Mouse (Mus musculus): Measurements from ENCODE around the gene Siah3.
"Not testable (repeated sequence)": the region's sequence is repeated elsewhere in the genome, so short reads cannot be mapped to it uniquely, and the experiment has no call there.

Siah3 gene

DNA sequence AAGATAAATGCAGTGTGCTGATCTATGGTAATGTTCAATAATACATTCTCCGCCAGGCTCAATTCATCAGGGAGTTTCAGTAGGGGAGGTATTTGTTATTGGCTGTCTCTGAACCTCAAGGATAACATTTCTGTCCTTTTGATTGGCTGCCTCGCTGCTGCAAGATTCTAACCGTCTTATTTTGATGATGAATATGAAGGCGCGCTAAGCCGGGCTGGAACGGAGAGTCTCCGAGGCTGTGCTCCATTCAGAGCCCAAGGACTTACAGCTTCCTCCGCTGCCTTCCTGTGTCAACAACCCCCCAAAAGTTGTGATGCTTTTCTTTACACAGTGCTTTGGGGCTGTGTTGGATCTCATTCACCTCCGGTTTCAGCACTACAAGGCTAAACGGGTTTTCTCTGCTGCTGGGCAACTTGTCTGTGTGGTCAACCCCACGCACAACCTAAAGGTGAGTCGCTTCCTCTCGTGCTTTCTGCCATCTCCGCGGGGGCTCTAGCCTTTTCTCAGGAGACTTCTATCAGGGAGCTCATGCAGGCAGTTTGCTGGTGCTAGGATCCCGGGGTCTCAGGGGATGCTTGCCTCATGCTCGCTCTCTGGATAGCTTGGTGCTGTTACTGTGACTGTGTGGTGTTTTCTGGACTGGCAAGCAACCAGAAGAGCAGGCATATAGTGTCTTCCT lies at the start of gene Siah3:
Gene Siah3, plus strand, starts transcription at position 240 of the 679 bp plus-strand sequence.
- DNase-seq (ENCODE audit: extremely low read depth, insufficient read length, low spot score): no peak

GRCm38 (mm10) chr14:75409772-75410171 lies 46.0 kb upstream of the Siah3 start:
- DNase-seq (ENCODE audit: extremely low read depth, insufficient read length, low spot score): no peak

DNA sequence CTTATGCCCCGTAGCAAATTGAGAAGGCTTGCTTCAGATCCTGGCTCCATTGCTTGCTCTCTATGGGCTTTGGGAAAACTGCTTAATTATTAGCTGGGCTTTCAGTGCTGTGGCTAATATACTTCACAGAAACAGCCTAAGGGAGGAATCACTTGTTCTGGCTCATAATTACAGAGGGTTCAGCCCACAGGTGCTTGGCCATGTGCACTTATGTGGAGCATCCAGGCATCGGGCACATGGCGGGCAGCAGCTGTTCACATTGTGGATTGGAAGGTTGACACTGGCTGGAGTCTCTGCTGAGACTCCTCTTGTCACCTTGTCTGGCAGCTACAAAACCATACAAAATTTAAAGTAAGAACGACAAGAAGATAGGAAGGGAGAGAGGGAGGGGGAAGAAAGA lies 45.4 kb upstream of the Siah3 start:
- DNase-seq (ENCODE audit: extremely low read depth, insufficient read length, low spot score): no peak

GRCm38 (mm10) chr14:75418721-75419120 lies 37.1 kb upstream of the Siah3 start:
- no peak for DNase-seq (ENCODE audit: extremely low read depth, insufficient read length, low spot score)

DNA sequence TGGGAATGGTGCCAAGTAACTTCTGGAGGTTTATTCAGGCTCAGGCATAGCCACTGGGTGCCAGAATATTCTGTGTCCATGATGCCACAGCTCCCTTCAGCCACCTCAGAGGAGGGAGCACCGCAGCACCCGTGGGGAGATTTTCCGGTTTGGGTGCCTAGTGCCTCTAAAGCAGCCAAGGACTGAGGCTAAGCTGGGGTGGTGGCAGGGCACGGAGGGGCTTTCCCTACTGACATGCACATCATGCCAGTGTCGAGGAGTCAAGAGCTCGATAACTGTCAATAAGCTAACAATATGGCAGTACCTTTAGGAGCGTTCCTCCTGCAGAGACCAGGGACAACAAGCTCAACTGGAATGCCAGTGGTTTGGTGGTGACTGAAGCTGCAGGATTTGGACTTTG lies 35.9 kb upstream of the Siah3 start:
- no peak for DNase-seq (ENCODE audit: extremely low read depth, insufficient read length, low spot score)

GRCm38 (mm10) chr14:75420811-75421210 lies 35.0 kb upstream of the Siah3 start:
- no peak for DNase-seq (ENCODE audit: extremely low read depth, insufficient read length, low spot score)

- DNase-seq (ENCODE audit: extremely low read depth, insufficient read length, low spot score): no peak
These were observed 24.5 kb upstream of the Siah3 start for GRCm38 (mm10) chr14:75431173-75431786.

- DNase-seq (ENCODE audit: extremely low read depth, insufficient read length, low spot score): no peak
These were observed 22.9 kb upstream of the Siah3 start for GRCm38 (mm10) chr14:75432850-75433249.

GRCm38 (mm10) chr14:75434576-75434975 lies 21.2 kb upstream of the Siah3 start:
- no peak for DNase-seq (ENCODE audit: extremely low read depth, insufficient read length, low spot score)

GRCm38 (mm10) chr14:75444486-75445105 lies 11.2 kb upstream of the Siah3 start:
- DNase-seq (ENCODE audit: extremely low read depth, insufficient read length, low spot score): no peak

GRCm38 (mm10) chr14:75445281-75445947 lies 10.4 kb upstream of the Siah3 start:
- DNase-seq (ENCODE audit: extremely low read depth, insufficient read length, low spot score): no peak

GRCm38 (mm10) chr14:75445948-75446281 lies 9.9 kb upstream of the Siah3 start:
- no peak for DNase-seq (ENCODE audit: extremely low read depth, insufficient read length, low spot score)

DNA sequence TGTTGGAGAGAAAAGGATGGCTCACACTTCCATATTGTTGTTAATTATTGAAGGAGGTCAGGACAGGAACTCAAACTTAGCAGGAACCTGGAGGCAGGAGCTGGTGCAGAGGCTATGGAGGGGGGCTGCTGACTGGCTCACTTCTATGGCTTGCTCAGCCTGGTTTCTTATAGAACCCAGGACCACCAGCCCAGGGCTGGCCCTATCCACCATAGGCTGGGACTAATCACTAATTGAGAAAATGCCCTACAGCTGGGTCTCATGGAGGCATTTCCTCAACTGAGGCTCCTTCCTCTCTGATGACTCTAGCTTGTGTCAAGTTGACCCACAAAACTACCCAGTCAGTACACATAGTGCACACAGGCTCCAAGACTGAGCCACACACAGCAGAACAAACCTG lies 9.5 kb upstream of the Siah3 start:
- DNase-seq (ENCODE audit: extremely low read depth, insufficient read length, low spot score): not testable (repeated sequence)

DNA sequence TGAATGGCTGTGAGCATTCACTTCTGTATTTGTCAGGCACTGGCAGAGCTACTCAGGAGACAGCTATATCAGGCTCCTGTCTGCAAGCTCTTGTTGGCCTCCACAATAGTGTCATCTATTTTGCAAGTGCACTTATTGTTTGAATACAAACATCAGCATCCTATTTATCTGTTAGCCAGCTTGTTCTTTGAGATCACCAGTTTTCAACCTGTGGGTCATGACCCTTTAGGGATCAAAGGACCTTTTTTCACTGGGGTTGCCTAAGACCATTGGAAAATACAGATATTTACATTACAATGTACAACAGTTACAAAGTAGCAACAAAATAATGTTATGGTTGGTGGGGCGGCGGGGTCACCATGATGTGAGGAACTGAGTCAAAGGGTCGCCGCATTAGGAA lies 1.9 kb upstream of the Siah3 start:
- no peak for DNase-seq (ENCODE audit: extremely low read depth, insufficient read length, low spot score)

GRCm38 (mm10) chr14:75454716-75455115 lies 1.1 kb upstream of the Siah3 start:
- DNase-seq (ENCODE audit: extremely low read depth, insufficient read length, low spot score): no peak

- DNase-seq (ENCODE audit: extremely low read depth, insufficient read length, low spot score): no peak
These were observed 430 bp upstream of the Siah3 start for GRCm38 (mm10) chr14:75455361-75455742.

- DNase-seq (ENCODE audit: extremely low read depth, insufficient read length, low spot score): no peak
These were observed 873 bp downstream of the Siah3 start for GRCm38 (mm10) chr14:75456489-75457220.

DNA sequence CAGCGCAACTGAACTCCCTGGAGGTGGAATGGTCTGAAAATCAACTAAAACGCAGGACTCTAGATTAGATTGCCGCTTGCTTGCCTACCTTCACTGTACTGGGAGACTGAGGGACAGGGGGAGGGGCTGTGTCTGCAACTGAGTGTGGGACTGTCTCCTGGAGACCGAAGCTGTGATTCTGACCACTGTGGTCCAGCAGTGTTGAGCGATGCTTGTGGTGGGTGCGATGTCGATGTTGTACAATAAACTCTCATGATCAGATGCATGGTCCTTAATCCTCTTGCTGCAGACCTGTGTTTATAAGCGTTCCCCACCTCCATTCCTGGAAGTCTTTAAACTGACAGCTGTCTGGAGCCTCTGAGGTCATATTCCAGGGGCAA lies 1.4 kb downstream of the Siah3 start:
- no peak for DNase-seq (ENCODE audit: extremely low read depth, insufficient read length, low spot score)

- DNase-seq (ENCODE audit: extremely low read depth, insufficient read length, low spot score): no peak
These were observed 3.6 kb downstream of the Siah3 start for GRCm38 (mm10) chr14:75459431-75459830.

DNA sequence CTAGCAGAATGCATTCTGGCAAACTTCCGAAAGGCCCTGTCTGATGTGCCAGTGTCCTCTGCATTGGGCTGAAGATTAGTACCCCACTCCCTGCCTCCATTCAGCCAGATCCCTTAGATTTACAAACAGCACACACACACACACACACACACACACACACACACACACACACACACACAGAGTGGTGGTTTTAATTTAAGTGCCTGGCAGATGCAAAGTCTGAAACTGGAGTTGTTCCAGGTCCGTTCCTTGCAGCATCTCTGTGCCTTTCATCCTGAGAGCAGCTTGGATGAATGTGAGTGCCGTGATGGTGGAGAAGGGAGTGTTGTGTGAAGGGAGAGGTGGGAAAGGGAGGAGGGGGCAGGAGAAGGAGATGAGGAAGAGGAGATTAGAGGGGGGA lies 4.2 kb downstream of the Siah3 start:
- DNase-seq (ENCODE audit: extremely low read depth, insufficient read length, low spot score): no peak

- no peak for DNase-seq (ENCODE audit: extremely low read depth, insufficient read length, low spot score)
These were observed 4.7 kb downstream of the Siah3 start for GRCm38 (mm10) chr14:75460436-75460835.
